Mouse (Mus musculus): ENCODE data around the gene Ghitm. TPM values are rescaled to one million over a fixed set of nuclear protein-coding genes. Genes with fewer than 3 reads are reported as not detected.

Gene Ghitm
- polyA plus RNA-seq, 1 experiment from 2014 or later, result 317 TPM

GRCm38 (mm10) chr14:37111371-37111770 is 23.7 kb downstream of the Ghitm start:
- H3K4me1 ChIP-seq (ENCODE audit: control insufficient read depth, insufficient read depth, low read length), result peaks cover 4% of the 10 kb centered on the region
- no peaks in the 10 kb centered on the region for H3K27me3 ChIP-seq (ENCODE audit: control insufficient read depth, insufficient read depth, low read length)
- no peak overlapping the region for H3K9ac ChIP-seq (ENCODE audit: low read depth, low read length)
- H3K4me3 ChIP-seq (ENCODE audit: low read depth, low read length), result no peak overlapping the region
- H3K4me2 ChIP-seq, result no peak overlapping the region
- ATAC-seq (replicated peaks; ENCODE audit: insufficient number of reproducible peaks, low FRiP score, low TSS enrichment), result no peak
- no peaks in the 10 kb centered on the region for H3K9me3 ChIP-seq (replicated peaks; ENCODE audit: control insufficient read depth, low read length)
- H3K36me3 ChIP-seq (ENCODE audit: control insufficient read depth, insufficient read depth, low read length), result no peaks in the 10 kb centered on the region
- no peak overlapping the region for H3K27ac ChIP-seq (ENCODE audit: low read depth, low read length)

- no peak for ATAC-seq (replicated peaks; ENCODE audit: insufficient number of reproducible peaks, low FRiP score, low TSS enrichment)
- Histone ChIP-seq H3K9ac (ENCODE audit: low read depth, low read length) (no peak overlapping the region), H3K4me3 (ENCODE audit: low read depth, low read length) (no peak overlapping the region), H3K4me2 (no peak overlapping the region), H3K27ac (ENCODE audit: low read depth, low read length) (no peak overlapping the region), H3K27me3 (ENCODE audit: control insufficient read depth, insufficient read depth, low read length) (no peaks in the 10 kb centered on the region), H3K36me3 (ENCODE audit: control insufficient read depth, insufficient read depth, low read length) (no peaks in the 10 kb centered on the region), H3K4me1 (ENCODE audit: control insufficient read depth, insufficient read depth, low read length) (peaks cover 13% of the 10 kb centered on the region), H3K9me3 (replicated peaks; ENCODE audit: control insufficient read depth, low read length) (no peaks in the 10 kb centered on the region)
- 38% methylated on average over 2 of the region's 2 CpGs for WGBS (ENCODE audit: insufficient replicate concordance)
Measured at GRCm38 (mm10) chr14:37110456-37110855, 24.6 kb downstream of the Ghitm start.

- Histone ChIP-seq H3K36me3 (ENCODE audit: control insufficient read depth, insufficient read depth, low read length) (no peaks in the 10 kb centered on the region), H3K9ac (ENCODE audit: low read depth, low read length) (no peak overlapping the region), H3K4me1 (ENCODE audit: control insufficient read depth, insufficient read depth, low read length) (peaks cover 14% of the 10 kb centered on the region), H3K4me2 (no peak overlapping the region), H3K9me3 (replicated peaks; ENCODE audit: control insufficient read depth, low read length) (no peaks in the 10 kb centered on the region), H3K27ac (ENCODE audit: low read depth, low read length) (no peak overlapping the region), H3K27me3 (ENCODE audit: control insufficient read depth, insufficient read depth, low read length) (no peaks in the 10 kb centered on the region), H3K4me3 (ENCODE audit: low read depth, low read length) (no peak overlapping the region)
- WGBS (ENCODE audit: insufficient replicate concordance), result 40% methylated on average over 9 of the region's 9 CpGs
- no peak for ATAC-seq (replicated peaks; ENCODE audit: insufficient number of reproducible peaks, low FRiP score, low TSS enrichment)
Measured at GRCm38 (mm10) chr14:37109975-37110374, 25.1 kb downstream of the Ghitm start.

- 79% methylated on average over 8 of the region's 8 CpGs for WGBS (ENCODE audit: insufficient replicate concordance)
- Histone ChIP-seq H3K27ac (ENCODE audit: low read depth, low read length) (no peak overlapping the region), H3K27me3 (ENCODE audit: control insufficient read depth, insufficient read depth, low read length) (no peaks in the 10 kb centered on the region), H3K4me2 (no peak overlapping the region), H3K4me1 (ENCODE audit: control insufficient read depth, insufficient read depth, low read length) (peaks cover 18% of the 10 kb centered on the region), H3K9ac (ENCODE audit: low read depth, low read length) (no peak overlapping the region), H3K4me3 (ENCODE audit: low read depth, low read length) (no peak overlapping the region), H3K36me3 (ENCODE audit: control insufficient read depth, insufficient read depth, low read length) (no peaks in the 10 kb centered on the region), H3K9me3 (replicated peaks; ENCODE audit: control insufficient read depth, low read length) (no peaks in the 10 kb centered on the region)
- ATAC-seq (replicated peaks; ENCODE audit: insufficient number of reproducible peaks, low FRiP score, low TSS enrichment), result no peak
Measured at GRCm38 (mm10) chr14:37109460-37109859, 25.6 kb downstream of the Ghitm start.

- 8% methylated on average over 7 of the region's 7 CpGs for WGBS (ENCODE audit: insufficient replicate concordance)
- H3K27me3 ChIP-seq (ENCODE audit: control insufficient read depth, insufficient read depth, low read length), result peaks cover 7% of the 10 kb centered on the region
- ATAC-seq (replicated peaks; ENCODE audit: insufficient number of reproducible peaks, low FRiP score, low TSS enrichment), result peak; percentile 70
- no peak overlapping the region for H3K4me2 ChIP-seq
- no peak overlapping the region for H3K27ac ChIP-seq (ENCODE audit: low read depth, low read length)
- peaks cover 18% of the 10 kb centered on the region for H3K4me1 ChIP-seq (ENCODE audit: control insufficient read depth, insufficient read depth, low read length)
- H3K4me3 ChIP-seq (ENCODE audit: low read depth, low read length), result no peak overlapping the region
- H3K36me3 ChIP-seq (ENCODE audit: control insufficient read depth, insufficient read depth, low read length), result no peaks in the 10 kb centered on the region
- no peak overlapping the region for H3K9ac ChIP-seq (ENCODE audit: low read depth, low read length)
- H3K9me3 ChIP-seq (replicated peaks; ENCODE audit: control insufficient read depth, low read length), result no peaks in the 10 kb centered on the region
Measured at GRCm38 (mm10) chr14:37105846-37106245, 29.2 kb downstream of the Ghitm start.

- Histone ChIP-seq H3K4me2 (no peak overlapping the region), H3K27ac (ENCODE audit: low read depth, low read length) (peak overlapping the region; percentile 29; the same call in 1 of the 2 replicates), H3K27me3 (ENCODE audit: control insufficient read depth, insufficient read depth, low read length) (peaks cover 10% of the 10 kb centered on the region), H3K4me1 (ENCODE audit: control insufficient read depth, insufficient read depth, low read length) (peaks cover 15% of the 10 kb centered on the region), H3K9me3 (replicated peaks; ENCODE audit: control insufficient read depth, low read length) (no peaks in the 10 kb centered on the region), H3K9ac (ENCODE audit: low read depth, low read length) (no peak overlapping the region), H3K4me3 (ENCODE audit: low read depth, low read length) (no peak overlapping the region), H3K36me3 (ENCODE audit: control insufficient read depth, insufficient read depth, low read length) (no peaks in the 10 kb centered on the region)
- no peak; the same call in 1 of the 2 replicates for ATAC-seq (replicated peaks; ENCODE audit: insufficient number of reproducible peaks, low FRiP score, low TSS enrichment)
- WGBS (ENCODE audit: insufficient replicate concordance), result 44% methylated on average over 5 of the region's 5 CpGs
Measured at GRCm38 (mm10) chr14:37104747-37105146, 30.3 kb downstream of the Ghitm start.

GRCm38 (mm10) chr14:37102484-37102883 is 32.6 kb downstream of the Ghitm start:
- H3K27me3 ChIP-seq (ENCODE audit: control insufficient read depth, insufficient read depth, low read length), result peaks cover 31% of the 10 kb centered on the region
- ATAC-seq (replicated peaks; ENCODE audit: insufficient number of reproducible peaks, low FRiP score, low TSS enrichment), result no peak
- H3K4me3 ChIP-seq (ENCODE audit: low read depth, low read length), result no peak overlapping the region
- no peaks in the 10 kb centered on the region for H3K36me3 ChIP-seq (ENCODE audit: control insufficient read depth, insufficient read depth, low read length)
- 71% methylated on average over 3 of the region's 3 CpGs for WGBS (ENCODE audit: insufficient replicate concordance)
- no peaks in the 10 kb centered on the region for H3K9me3 ChIP-seq (replicated peaks; ENCODE audit: control insufficient read depth, low read length)
- H3K4me1 ChIP-seq (ENCODE audit: control insufficient read depth, insufficient read depth, low read length), result peaks cover 15% of the 10 kb centered on the region
- H3K27ac ChIP-seq (ENCODE audit: low read depth, low read length), result no peak overlapping the region
- H3K9ac ChIP-seq (ENCODE audit: low read depth, low read length), result no peak overlapping the region
- no peak overlapping the region for H3K4me2 ChIP-seq

GRCm38 (mm10) chr14:37101531-37101930 is 33.5 kb downstream of the Ghitm start:
- no peak overlapping the region for H3K4me2 ChIP-seq
- WGBS (ENCODE audit: insufficient replicate concordance), result 65% methylated on average over 5 of the region's 5 CpGs
- H3K9ac ChIP-seq (ENCODE audit: low read depth, low read length), result no peak overlapping the region
- no peaks in the 10 kb centered on the region for H3K36me3 ChIP-seq (ENCODE audit: control insufficient read depth, insufficient read depth, low read length)
- no peak overlapping the region for H3K27ac ChIP-seq (ENCODE audit: low read depth, low read length)
- H3K4me1 ChIP-seq (ENCODE audit: control insufficient read depth, insufficient read depth, low read length), result peaks cover 15% of the 10 kb centered on the region
- no peaks in the 10 kb centered on the region for H3K9me3 ChIP-seq (replicated peaks; ENCODE audit: control insufficient read depth, low read length)
- H3K27me3 ChIP-seq (ENCODE audit: control insufficient read depth, insufficient read depth, low read length), result peaks cover 40% of the 10 kb centered on the region
- H3K4me3 ChIP-seq (ENCODE audit: low read depth, low read length), result no peak overlapping the region
- ATAC-seq (replicated peaks; ENCODE audit: insufficient number of reproducible peaks, low FRiP score, low TSS enrichment), result no peak

- H3K9ac ChIP-seq (ENCODE audit: low read depth, low read length), result 0 out of 2 replicates have a peak within 1 kb of the TSS, but pooled peaks have one; percentile 22
- no peaks in the 10 kb centered on the region for H3K9me3 ChIP-seq (replicated peaks; ENCODE audit: control insufficient read depth, low read length)
- WGBS (ENCODE audit: insufficient replicate concordance), result under 1% methylated on average over 30 of the region's 30 CpGs
- H3K4me2 ChIP-seq, result peak within 1 kb of the TSS; percentile 74
- no peaks in the 10 kb centered on the region for H3K4me1 ChIP-seq (ENCODE audit: control insufficient read depth, insufficient read depth, low read length)
- no peaks in the 10 kb centered on the region for H3K36me3 ChIP-seq (ENCODE audit: control insufficient read depth, insufficient read depth, low read length)
- no peak; the same call in 1 of the 2 replicates for ATAC-seq (replicated peaks; ENCODE audit: insufficient number of reproducible peaks, low FRiP score, low TSS enrichment)
- peak within 1 kb of the TSS; percentile 40 for H3K4me3 ChIP-seq (ENCODE audit: low read depth, low read length)
- H3K27ac ChIP-seq (ENCODE audit: low read depth, low read length), result no peak within 1 kb of the TSS
- H3K27me3 ChIP-seq (ENCODE audit: control insufficient read depth, insufficient read depth, low read length), result peaks cover 45% of the 10 kb centered on the region
Measured at GRCm38 (mm10) chr14:37097956-37098530, 37.0 kb downstream of the Ghitm start, which contains the start of gene Cdhr1. Cdhr1 (minus strand) TSS chr14:37098347.

All from heart, embryonic 11.5 days (tissue).